Mouse (Mus musculus) liver, embryonic 13.5 days (tissue): ENCODE measurements around the gene Rtbdn. TPM values are rescaled to one million over a fixed set of nuclear protein-coding genes. Genes with fewer than 3 reads are reported as not detected.
A peak's percentile ranks its signal among the peaks of the same experiment; 100 is the strongest.

Source experiments
- ATAC-seq: fragments of 200-750 bp; cut with Nextera tagmentation; 2 replicates; pipeline ENCODE4 v1.8.0; 2017; ENCODE audit warnings: low read depth, mild to moderate bottlenecking, moderate number of reproducible peaks, moderate library complexity
- DNase-seq: peaks from one replicate; pipeline ENCODE4 v3.0.0; 2022
- H3K27ac ChIP-seq: fragments of 300-500 bp; sonication (generic); 2 replicates; pipeline ENCODE4 v1.5.1; 2015; ENCODE audit warnings: moderate library complexity, mild to moderate bottlenecking, inconsistent platforms
- H3K27me3 ChIP-seq: fragments of 300-500 bp; sonication (generic); 2 replicates; pipeline ENCODE4 v1.6.1; 2015; ENCODE audit warnings: mild to moderate bottlenecking, inconsistent platforms
- H3K36me3 ChIP-seq: fragments of 300-500 bp; sonication (generic); 2 replicates; pipeline ENCODE4 v1.6.1; 2015; ENCODE audit warnings: mild to moderate bottlenecking, inconsistent platforms
- H3K4me1 ChIP-seq: fragments of 300-500 bp; sonication (generic); replicated peaks from 2 replicates; pipeline ENCODE4 v1.6.1; 2015; ENCODE audit warnings: inconsistent platforms
- H3K4me2 ChIP-seq: fragments of 300-500 bp; sonication (generic); 2 replicates; pipeline ENCODE4 v1.6.1; 2015; ENCODE audit warnings: inconsistent platforms, mild to moderate bottlenecking, moderate library complexity
- H3K4me3 ChIP-seq: fragments of 300-500 bp; sonication (generic); replicated peaks from 2 replicates; pipeline ENCODE4 v1.5.1; 2015; ENCODE audit warnings: mild to moderate bottlenecking, inconsistent platforms
- H3K9ac ChIP-seq: fragments of 300-500 bp; sonication (generic); 2 replicates; pipeline ENCODE4 v1.6.1; 2015; ENCODE audit warnings: mild to moderate bottlenecking, inconsistent platforms
- H3K9me3 ChIP-seq: fragments of 300-500 bp; sonication (generic); replicated peaks from 2 replicates; pipeline ENCODE4 v1.6.1; 2016; ENCODE audit warnings: inconsistent platforms
- WGBS: fragments of 180-500 bp; shearing (Covaris S2); methylation state at CpG from one replicate; pipeline ENCODE4 v1.1.7; 2015; ENCODE audit not compliant: insufficient replicate concordance; 5-methylcytosine and 5-hydroxymethylcytosine counted together
- polyA plus RNA-seq: library from polyadenylated mRNA; unstranded; fragments of >200 nt; fragmentation: Nextera tagmentation; extraction: Ambion mirVana; gene quantifications from 2 replicates; pipeline ENCODE4 v1.2.1, GENCODE M21; 2015

Gene Rtbdn
- polyA plus RNA-seq, 1 experiment from 2014 or later: 0.33 TPM

DNA sequence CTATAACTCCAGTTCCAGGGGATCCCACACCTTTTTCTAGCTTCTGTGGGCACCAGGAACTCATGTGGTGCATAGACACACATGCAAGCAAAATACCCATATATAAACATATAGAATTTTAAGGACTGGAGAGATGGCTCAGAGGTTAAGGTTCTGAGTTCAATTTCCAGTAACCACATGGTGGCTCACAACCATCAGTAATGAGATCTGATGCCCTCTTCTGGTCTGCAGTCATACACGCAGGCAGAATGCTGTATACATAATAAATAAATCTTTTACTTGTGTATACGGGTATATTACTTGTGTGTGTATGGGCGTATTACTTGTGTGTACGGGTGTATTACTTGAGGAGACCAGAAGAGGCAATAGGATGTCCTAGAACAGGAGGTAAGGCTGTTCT, 17.2 kb downstream of the Rtbdn start:
- H3K36me3 ChIP-seq: peaks cover 48% of the 10 kb centered on the region
- H3K4me2 ChIP-seq: peak overlapping the region; percentile 99
- H3K27ac ChIP-seq: no peak overlapping the region
- no peaks in the 10 kb centered on the region for H3K9me3 ChIP-seq
- peaks cover 50% of the 10 kb centered on the region for H3K4me1 ChIP-seq
- no peak for ATAC-seq
- DNase-seq: no peak
- WGBS: 71% methylated on average over 4 of the region's 4 CpGs
- no peaks in the 10 kb centered on the region for H3K27me3 ChIP-seq
- H3K4me3 ChIP-seq: peak overlapping the region; percentile 82
- H3K9ac ChIP-seq: peak overlapping the region; percentile 56; the same call in 1 of the 2 replicates

DNA sequence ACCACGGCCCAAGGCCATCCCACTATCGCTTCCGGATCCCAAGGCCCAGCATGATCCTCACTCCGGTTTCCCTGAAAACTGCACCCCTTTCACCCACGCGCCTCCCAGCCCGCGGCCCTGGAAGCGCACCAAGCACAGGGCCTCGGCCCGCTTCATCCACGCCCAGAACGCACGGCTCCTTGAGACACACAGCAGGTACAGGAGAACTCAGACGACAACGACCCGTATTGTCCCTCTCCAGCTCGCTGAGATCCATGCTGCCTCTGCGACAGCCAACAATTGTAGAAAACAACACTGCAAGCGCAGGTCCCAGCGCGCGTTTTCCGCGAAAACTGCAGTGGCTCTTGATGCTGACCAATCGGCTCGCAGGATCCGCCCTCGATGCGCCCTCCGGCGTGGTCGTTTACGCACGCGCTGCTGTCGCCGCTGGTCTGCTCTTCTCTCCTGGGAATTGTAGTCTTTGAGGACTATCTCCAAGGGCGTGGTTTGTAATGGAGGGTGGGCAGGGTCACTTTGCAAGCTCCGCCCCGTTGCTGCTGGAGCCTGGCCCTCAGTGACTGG, 19.0 kb downstream of the Rtbdn start:
- Histone ChIP-seq H3K36me3 (peaks cover 40% of the 10 kb centered on the region), H3K9ac (peak overlapping the region; percentile 96), H3K4me3 (peak overlapping the region; percentile 82), H3K4me1 (peaks cover 59% of the 10 kb centered on the region), H3K9me3 (no peaks in the 10 kb centered on the region), H3K27me3 (no peaks in the 10 kb centered on the region), H3K27ac (peak overlapping the region; percentile 99), H3K4me2 (peak overlapping the region; percentile 99)
- WGBS: under 1% methylated on average over 41 of the region's 41 CpGs
- peak; percentile 76 for ATAC-seq
- DNase-seq: peak; percentile 96

GRCm38 (mm10) chr8:84966603-84967002, 19.8 kb downstream of the Rtbdn start:
- Histone ChIP-seq H3K9ac (peak overlapping the region; percentile 96), H3K27ac (peak overlapping the region; percentile 99), H3K9me3 (no peaks in the 10 kb centered on the region), H3K27me3 (no peaks in the 10 kb centered on the region), H3K4me2 (peak overlapping the region; percentile 99), H3K4me3 (peak overlapping the region; percentile 33), H3K36me3 (peaks cover 40% of the 10 kb centered on the region), H3K4me1 (peaks cover 65% of the 10 kb centered on the region)
- ATAC-seq (no peak), DNase-seq (no peak)
- WGBS: 17% methylated on average over 3 of the region's 3 CpGs

DNA sequence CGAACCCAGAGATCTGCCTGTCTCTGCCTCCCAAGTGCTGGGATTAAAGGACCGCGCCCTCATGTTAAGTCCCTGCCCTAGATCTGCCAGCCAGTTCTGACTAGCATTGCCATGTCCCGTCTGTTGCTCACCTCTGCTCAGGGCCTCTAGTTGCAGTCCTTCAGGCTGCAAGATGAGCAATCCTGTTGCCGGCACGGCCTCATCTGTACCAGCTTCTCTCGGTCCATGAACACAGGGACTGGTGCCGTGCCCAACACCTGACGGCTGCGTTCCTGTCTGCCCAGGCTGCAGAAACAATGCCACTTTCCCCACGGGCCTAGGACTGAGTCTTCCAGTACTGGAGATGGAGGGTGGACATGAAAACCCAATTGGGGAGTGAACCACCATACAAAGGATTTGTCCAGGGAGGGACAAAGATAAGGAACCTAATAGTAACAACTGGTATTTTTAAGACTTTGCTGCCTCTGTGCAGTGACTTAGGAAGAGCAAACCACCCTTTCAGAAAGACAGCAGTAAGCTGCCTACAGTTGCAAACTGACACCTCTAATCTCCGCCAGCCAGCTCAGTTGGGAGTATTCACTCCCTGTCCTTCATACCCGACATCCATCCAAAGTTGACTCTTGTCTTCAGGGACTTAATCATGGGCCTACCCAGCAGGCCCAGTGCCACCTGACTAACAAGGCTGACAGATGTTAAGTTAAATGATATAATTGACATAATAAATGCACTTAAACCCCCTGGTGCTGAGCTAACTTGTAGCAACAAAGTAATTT, 20.9 kb downstream of the Rtbdn start:
- Histone ChIP-seq H3K27me3 (no peaks in the 10 kb centered on the region), H3K36me3 (peaks cover 40% of the 10 kb centered on the region), H3K4me1 (peaks cover 74% of the 10 kb centered on the region), H3K9me3 (no peaks in the 10 kb centered on the region), H3K9ac (peak overlapping the region; percentile 96), H3K4me2 (peak overlapping the region; percentile 99), H3K4me3 (peak overlapping the region; percentile 76), H3K27ac (peak overlapping the region; percentile 99)
- no peak for ATAC-seq
- DNase-seq: no peak
- whole genome bisulfite sequencing: 79% methylated on average over 13 of the region's 13 CpGs

DNA sequence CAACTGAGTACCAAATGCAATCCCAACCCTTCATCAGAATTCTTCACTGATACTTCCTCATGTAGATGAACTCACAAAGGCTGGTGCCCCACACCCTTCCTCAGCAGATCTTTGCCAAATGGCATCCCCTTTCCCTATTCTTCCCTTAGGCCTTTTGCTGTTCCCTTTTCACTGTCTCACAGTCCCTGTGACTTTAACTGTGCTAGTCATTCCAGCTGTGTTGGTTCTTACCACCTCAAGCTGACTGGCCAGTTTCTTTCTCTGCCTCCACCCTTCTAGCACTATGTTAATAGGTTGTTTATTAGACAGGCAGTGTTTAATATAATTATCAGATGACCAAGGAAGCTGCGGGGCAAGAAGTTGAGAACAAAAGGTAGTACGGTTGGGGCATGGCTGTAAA, 21.9 kb downstream of the Rtbdn start:
- Histone ChIP-seq H3K9me3 (no peaks in the 10 kb centered on the region), H3K4me3 (peak overlapping the region; percentile 76), H3K27ac (peak overlapping the region; percentile 99), H3K4me2 (peak overlapping the region; percentile 99), H3K36me3 (peaks cover 42% of the 10 kb centered on the region), H3K27me3 (no peaks in the 10 kb centered on the region), H3K9ac (peak overlapping the region; percentile 96), H3K4me1 (peaks cover 82% of the 10 kb centered on the region)
- 8% methylated on average over 2 of the region's 2 CpGs for WGBS
- no peak for DNase-seq
- no peak for ATAC-seq

DNA sequence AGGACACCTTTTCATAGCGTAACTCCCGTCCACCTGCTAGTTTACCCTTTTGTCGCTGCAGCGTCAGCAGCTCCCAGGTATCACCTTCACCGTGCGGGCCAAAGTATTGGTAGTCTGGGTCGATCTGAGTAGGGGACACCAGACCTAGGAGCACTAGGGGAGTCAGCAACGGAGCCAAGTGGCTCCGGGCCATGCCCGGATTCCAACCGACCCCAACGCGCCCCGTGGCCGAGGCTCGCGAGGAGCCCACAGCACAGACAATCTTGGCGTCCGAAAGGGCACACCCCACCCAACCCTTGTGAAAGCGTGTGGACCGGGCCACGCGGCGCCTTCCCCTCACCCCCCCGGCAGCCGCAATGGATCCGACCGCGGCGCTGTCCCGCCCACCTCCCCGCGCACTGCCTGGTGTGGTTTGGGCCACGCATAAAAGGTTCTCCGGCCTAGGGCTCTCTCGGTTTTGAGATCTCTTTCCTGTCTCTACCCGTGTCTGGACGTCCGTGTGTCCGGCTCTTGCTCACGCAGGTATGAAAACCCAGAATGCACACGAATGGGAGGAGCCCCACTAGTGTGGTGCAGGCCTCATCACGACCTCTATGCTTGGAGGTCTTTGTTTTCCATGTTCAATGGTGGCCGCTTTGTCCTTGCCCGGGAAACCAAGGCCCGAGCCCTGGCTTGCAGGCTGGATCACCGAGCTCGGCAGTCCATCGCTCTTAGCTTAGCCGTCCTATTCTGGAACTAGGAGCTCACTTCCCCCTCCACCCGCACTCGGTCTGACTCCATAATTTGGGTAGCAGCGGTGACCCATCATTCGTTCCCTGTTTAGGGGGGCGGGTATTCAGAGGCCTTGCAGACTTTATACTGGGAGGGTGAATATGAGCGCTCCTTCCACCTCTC, 22.7 kb downstream of the Rtbdn start, which contains the start of the genes Gm49661, Prdx2 and Rnaseh2a:
Gene Gm49661, minus strand, starts transcription at position 193 of the 894 bp plus-strand sequence.
Gene Prdx2, plus strand, starts transcription at position 347 of the 894 bp plus-strand sequence.
Gene Rnaseh2a, minus strand, starts transcription at position 527 of the 894 bp plus-strand sequence.
- no peaks in the 10 kb centered on the region for H3K27me3 ChIP-seq
- H3K36me3 ChIP-seq: peaks cover 45% of the 10 kb centered on the region
- peak within 1 kb of the TSS; percentile 99 for H3K27ac ChIP-seq
- ATAC-seq: peak; percentile 59
- H3K4me2 ChIP-seq: peak within 1 kb of the TSS; percentile 99
- DNase-seq: peak; percentile 73
- H3K4me3 ChIP-seq: peak within 1 kb of the TSS; percentile 76
- under 1% methylated on average over 56 of the region's 56 CpGs for WGBS
- no peaks in the 10 kb centered on the region for H3K9me3 ChIP-seq
- peaks cover 82% of the 10 kb centered on the region for H3K4me1 ChIP-seq
- H3K9ac ChIP-seq: peak within 1 kb of the TSS; percentile 96

DNA sequence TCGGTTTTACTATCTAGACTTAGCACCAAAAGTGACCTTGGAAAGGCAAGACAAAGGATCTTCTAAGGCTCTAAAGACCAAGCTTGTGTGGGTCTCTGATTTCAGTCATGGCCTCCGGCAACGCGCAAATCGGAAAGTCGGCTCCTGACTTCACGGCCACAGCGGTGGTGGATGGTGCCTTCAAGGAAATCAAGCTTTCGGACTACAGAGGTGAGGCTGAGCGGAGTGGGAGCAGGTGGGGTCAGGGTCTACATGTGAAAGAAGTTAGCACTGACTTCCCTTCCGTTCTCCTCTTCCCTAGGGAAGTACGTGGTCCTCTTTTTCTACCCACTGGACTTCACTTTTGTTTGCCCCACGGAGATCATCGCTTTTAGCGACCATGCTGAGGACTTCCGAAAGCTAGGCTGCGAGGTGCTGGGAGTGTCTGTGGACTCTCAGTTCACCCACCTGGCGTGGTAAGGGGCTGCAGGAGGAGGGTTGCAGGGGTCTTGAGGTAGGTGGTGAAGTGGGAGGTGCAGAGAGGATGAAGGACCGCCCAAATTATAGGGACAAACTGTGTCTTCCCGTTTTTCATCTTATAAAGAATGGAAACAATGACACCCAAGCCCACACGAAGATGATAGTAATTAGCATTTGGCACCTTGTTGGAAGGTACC, 23.5 kb downstream of the Rtbdn start:
- Histone ChIP-seq H3K4me2 (peak overlapping the region; percentile 99), H3K4me1 (peaks cover 82% of the 10 kb centered on the region), H3K4me3 (peak overlapping the region; percentile 76), H3K27ac (peak overlapping the region; percentile 99), H3K27me3 (no peaks in the 10 kb centered on the region), H3K9me3 (no peaks in the 10 kb centered on the region), H3K36me3 (peaks cover 52% of the 10 kb centered on the region), H3K9ac (peak overlapping the region; percentile 96)
- DNase-seq (no peak), ATAC-seq (no peak)
- 4% methylated on average over 21 of the region's 21 CpGs for WGBS

GRCm38 (mm10) chr8:84970913-84971312, 24.1 kb downstream of the Rtbdn start:
- WGBS: 16% methylated on average over 5 of the region's 5 CpGs
- DNase-seq (peak; percentile 93), ATAC-seq (peak; percentile 86)
- peak overlapping the region; percentile 96 for H3K9ac ChIP-seq
- peak overlapping the region; percentile 76 for H3K4me3 ChIP-seq
- peaks cover 53% of the 10 kb centered on the region for H3K36me3 ChIP-seq
- H3K9me3 ChIP-seq: no peaks in the 10 kb centered on the region
- peak overlapping the region; percentile 99 for H3K27ac ChIP-seq
- H3K27me3 ChIP-seq: no peaks in the 10 kb centered on the region
- H3K4me2 ChIP-seq: peak overlapping the region; percentile 99
- H3K4me1 ChIP-seq: peaks cover 86% of the 10 kb centered on the region

- Histone ChIP-seq H3K27me3 (no peaks in the 10 kb centered on the region), H3K27ac (peak overlapping the region; percentile 99), H3K4me1 (peaks cover 87% of the 10 kb centered on the region), H3K9ac (peak overlapping the region; percentile 96), H3K4me2 (peak overlapping the region; percentile 99), H3K9me3 (no peaks in the 10 kb centered on the region), H3K4me3 (peak overlapping the region; percentile 76), H3K36me3 (peaks cover 53% of the 10 kb centered on the region)
- DNase-seq (no peak), ATAC-seq (no peak)
- 94% methylated on average over 1 of the region's 1 CpGs for WGBS
Observed at GRCm38 (mm10) chr8:84973079-84973478, 26.3 kb downstream of the Rtbdn start.

- Histone ChIP-seq H3K27me3 (no peaks in the 10 kb centered on the region), H3K4me2 (peak overlapping the region; percentile 99), H3K9me3 (no peaks in the 10 kb centered on the region), H3K4me1 (peaks cover 87% of the 10 kb centered on the region), H3K27ac (peak overlapping the region; percentile 99), H3K36me3 (peaks cover 53% of the 10 kb centered on the region), H3K9ac (peak overlapping the region; percentile 96), H3K4me3 (peak overlapping the region; percentile 76)
- 64% methylated on average over 4 of the region's 4 CpGs for WGBS
- no peak for ATAC-seq
- no peak for DNase-seq
Observed at GRCm38 (mm10) chr8:84973803-84974542, 27.2 kb downstream of the Rtbdn start.
